Mouse (Mus musculus) midbrain, embryonic 14.5 days (tissue): ENCODE data around the gene Rabgef1. TPM values are rescaled to one million over a fixed set of nuclear protein-coding genes. Genes with fewer than 3 reads are reported as not detected.
"Not testable (repeated sequence)": the region's sequence is repeated elsewhere in the genome, so short reads cannot be mapped to it uniquely, and the experiment has no call there.

Experiments
- ATAC-seq: fragments of 200-750 bp; cut with Nextera tagmentation; 2 replicates; pipeline ENCODE4 v1.8.0; 2017; ENCODE audit warnings: moderate number of reproducible peaks, moderate library complexity; ENCODE audit not compliant: low FRiP score, low TSS enrichment
- DNase-seq: peaks from one replicate; pipeline ENCODE4 v3.0.0-alpha.2; 2015
- H3K27ac ChIP-seq: fragments of 300-500 bp; sonication (generic); replicated peaks from 2 replicates; pipeline ENCODE4 v1.5.1; 2014; ENCODE audit warnings: mild to moderate bottlenecking, low read depth, low read length, moderate library complexity
- H3K27me3 ChIP-seq: fragments of 300-500 bp; sonication (generic); 2 replicates; pipeline ENCODE4 v1.6.1; 2014; ENCODE audit warnings: low read length, control low read depth, mixed read lengths; ENCODE audit not compliant: control insufficient read depth, insufficient read depth
- H3K36me3 ChIP-seq: fragments of 300-500 bp; sonication (generic); 2 replicates; pipeline ENCODE4 v1.6.1; 2014; ENCODE audit warnings: low read length, control low read depth; ENCODE audit not compliant: control insufficient read depth, insufficient read depth
- H3K4me1 ChIP-seq: fragments of 300-500 bp; sonication (generic); 2 replicates; pipeline ENCODE4 v1.6.1; 2014; ENCODE audit warnings: mild to moderate bottlenecking, antibody characterized with exemption, low read length, control low read depth; ENCODE audit not compliant: control insufficient read depth, insufficient read depth
- H3K4me2 ChIP-seq: fragments of 300-500 bp; sonication (generic); 2 replicates; pipeline ENCODE4 v1.6.1; 2014; ENCODE audit warnings: mild to moderate bottlenecking, low read length, moderate library complexity
- H3K4me3 ChIP-seq: fragments of 300-500 bp; sonication (generic); replicated peaks from 2 replicates; pipeline ENCODE4 v1.5.1; 2014; ENCODE audit warnings: low read depth, low read length
- H3K9ac ChIP-seq: fragments of 300-500 bp; sonication (generic); replicated peaks from 2 replicates; pipeline ENCODE4 v1.6.1; 2014; ENCODE audit warnings: mild to moderate bottlenecking, low read length, moderate library complexity
- H3K9me3 ChIP-seq: fragments of 300-500 bp; sonication (generic); 2 replicates; pipeline ENCODE4 v1.6.1; 2016; ENCODE audit warnings: low read length, control low read depth, mixed read lengths; ENCODE audit not compliant: control insufficient read depth
- WGBS: fragments of 180-500 bp; shearing (Covaris S2); extraction: QIAGEN DNeasy Blood & Tissue Kit; methylation state at CpG from one replicate; pipeline ENCODE4 v1.1.7; 2014; 5-methylcytosine and 5-hydroxymethylcytosine counted together
- polyA plus RNA-seq: library from polyadenylated mRNA; unstranded; fragments of >200 nt; fragmentation: Nextera tagmentation; extraction: Ambion mirVana; gene quantifications from 2 replicates; pipeline ENCODE4 v1.2.1, GENCODE M21; 2014

Rabgef1 gene
- polyA plus RNA-seq, 1 experiment from 2014 or later, result 40.3 TPM

- no peak for DNase-seq
- Histone ChIP-seq H3K27me3 (no peaks in the 10 kb centered on the region), H3K9me3 (no peaks in the 10 kb centered on the region), H3K27ac (no peak overlapping the region), H3K9ac (no peak overlapping the region), H3K4me1 (no peaks in the 10 kb centered on the region), H3K36me3 (peaks cover 95% of the 10 kb centered on the region), H3K4me3 (no peak overlapping the region), H3K4me2 (no peak overlapping the region)
- 97% methylated on average over 8 of the region's 8 CpGs for WGBS
- ATAC-seq, result no peak
Measured at GRCm38 (mm10) chr5:130236302-130236701, 64.7 kb downstream of the Rabgef1 start.

- Histone ChIP-seq H3K9ac (no peak overlapping the region), H3K27ac (no peak overlapping the region), H3K4me2 (no peak overlapping the region), H3K9me3 (no peaks in the 10 kb centered on the region), H3K4me3 (no peak overlapping the region), H3K4me1 (no peaks in the 10 kb centered on the region), H3K27me3 (no peaks in the 10 kb centered on the region), H3K36me3 (peaks cover 92% of the 10 kb centered on the region)
- 93% methylated on average over 7 of the region's 7 CpGs for WGBS
- DNase-seq (no peak), ATAC-seq (no peak)
Measured at GRCm38 (mm10) chr5:130239236-130239635, 67.6 kb downstream of the Rabgef1 start.

- Histone ChIP-seq H3K27ac (no peak overlapping the region), H3K4me1 (no peaks in the 10 kb centered on the region), H3K36me3 (peaks cover 92% of the 10 kb centered on the region), H3K9me3 (no peaks in the 10 kb centered on the region), H3K9ac (no peak overlapping the region), H3K4me2 (no peak overlapping the region), H3K27me3 (no peaks in the 10 kb centered on the region), H3K4me3 (no peak overlapping the region)
- DNase-seq (no peak), ATAC-seq (no peak)
- WGBS, result 100% methylated on average over 2 of the region's 2 CpGs
Measured at GRCm38 (mm10) chr5:130239856-130240255, 68.3 kb downstream of the Rabgef1 start.

- no peak for ATAC-seq
- no peak overlapping the region for H3K4me3 ChIP-seq
- H3K4me2 ChIP-seq, result no peak overlapping the region
- H3K36me3 ChIP-seq, result peaks cover 93% of the 10 kb centered on the region
- H3K9me3 ChIP-seq, result no peaks in the 10 kb centered on the region
- H3K27ac ChIP-seq, result no peak overlapping the region
- no peaks in the 10 kb centered on the region for H3K4me1 ChIP-seq
- 94% methylated on average over 12 of the region's 12 CpGs for WGBS
- H3K9ac ChIP-seq, result no peak overlapping the region
- no peak for DNase-seq
- H3K27me3 ChIP-seq, result no peaks in the 10 kb centered on the region
Measured at GRCm38 (mm10) chr5:130241426-130241825, 69.8 kb downstream of the Rabgef1 start.

- H3K9ac ChIP-seq, result no peak overlapping the region
- H3K36me3 ChIP-seq, result peaks cover 95% of the 10 kb centered on the region
- H3K4me1 ChIP-seq, result no peaks in the 10 kb centered on the region
- 91% methylated on average over 5 of the region's 5 CpGs for WGBS
- no peak overlapping the region for H3K27ac ChIP-seq
- DNase-seq (no peak), ATAC-seq (no peak)
- H3K27me3 ChIP-seq, result no peaks in the 10 kb centered on the region
- H3K9me3 ChIP-seq, result no peaks in the 10 kb centered on the region
- H3K4me3 ChIP-seq, result no peak overlapping the region
- H3K4me2 ChIP-seq, result no peak overlapping the region
Measured at GRCm38 (mm10) chr5:130247823-130248222, 76.2 kb downstream of the Rabgef1 start.

- H3K27ac ChIP-seq, result peak overlapping the region; percentile 79
Measured at GRCm38 (mm10) chr5:130254164-130255016, 82.8 kb downstream of the Rabgef1 start.

GRCm38 (mm10) chr5:130255017-130255720 is 83.6 kb downstream of the Rabgef1 start, which contains the start of the genes Sbds and Tyw1:
TSS of gene Sbds (minus strand) at chr5:130255530.
TSS of gene Tyw1 (plus strand) at chr5:130255619.
- Histone ChIP-seq H3K27ac (peak within 1 kb of the TSS; percentile 79), H3K4me3 (peak within 1 kb of the TSS; percentile 72), H3K27me3 (no peaks in the 10 kb centered on the region), H3K9ac (peak within 1 kb of the TSS; percentile 74), H3K4me1 (peaks cover 13% of the 10 kb centered on the region; the same call in 1 of the 2 replicates), H3K9me3 (no peaks in the 10 kb centered on the region), H3K4me2 (peak within 1 kb of the TSS; percentile 85), H3K36me3 (peaks cover 33% of the 10 kb centered on the region)
- peak; percentile 100 for DNase-seq
- under 1% methylated on average over 52 of the region's 52 CpGs for WGBS
- ATAC-seq, result peak; percentile 89

More at GRCm38 (mm10) chr5:130254164-130255016, 82.8 kb downstream of the Rabgef1 start:
- 18% methylated on average over 19 of the region's 19 CpGs for WGBS
- Histone ChIP-seq H3K27me3 (no peaks in the 10 kb centered on the region), H3K9me3 (no peaks in the 10 kb centered on the region), H3K4me3 (peak overlapping the region; percentile 72), H3K9ac (peak overlapping the region; percentile 74), H3K4me1 (peaks cover 13% of the 10 kb centered on the region; the same call in 1 of the 2 replicates), H3K36me3 (peaks cover 40% of the 10 kb centered on the region), H3K4me2 (peak overlapping the region; percentile 85)
- DNase-seq, result peak; percentile 64
- no peak for ATAC-seq

- ATAC-seq, H3K27me3 ChIP-seq, H3K9ac ChIP-seq, H3K27ac ChIP-seq, H3K9me3 ChIP-seq: not testable (repeated sequence)
- WGBS, result 32% methylated on average over 20 of the region's 20 CpGs
- peaks cover 25% of the 10 kb centered on the region for H3K36me3 ChIP-seq
- H3K4me2 ChIP-seq, result peak overlapping the region; percentile 85
- DNase-seq, result peak; percentile 17
- peaks cover 13% of the 10 kb centered on the region; the same call in 1 of the 2 replicates for H3K4me1 ChIP-seq
- H3K4me3 ChIP-seq, result peak overlapping the region; percentile 72
Measured at GRCm38 (mm10) chr5:130255799-130256525, 84.4 kb downstream of the Rabgef1 start.
